Mouse (Mus musculus) myocyte (in vitro differentiated cells): ENCODE data around the gene Srsf1.

Source experiments
- CEBPB ChIP-seq: IDR thresholded peaks from 2 replicates; pipeline ENCODE4 v1.6.1; 2011; ENCODE audit warnings: mild to moderate bottlenecking, moderate library complexity; ENCODE audit not compliant: poor library complexity, insufficient read depth, severe bottlenecking
- E2F4 ChIP-seq: IDR thresholded peaks from one replicate; pipeline ENCODE4 v1.6.1; 2011; ENCODE audit warnings: mild to moderate bottlenecking, control low read depth, moderate library complexity; ENCODE audit not compliant: insufficient read depth
- MAX ChIP-seq: IDR thresholded peaks from one replicate; pipeline ENCODE4 v1.6.1; 2011; ENCODE audit warnings: low read depth, mild to moderate bottlenecking, control low read depth
- MYOD1 ChIP-seq, 3 experiments: IDR thresholded peaks; one replicate each; pipeline ENCODE4 v1.6.1; 2011; ENCODE audit warnings: control low read depth in 2 of 3, low read depth in 2 of 3, mild to moderate bottlenecking in 2 of 3, moderate library complexity in 1 of 3; ENCODE audit not compliant: insufficient read length in 2 of 3, control insufficient read depth in 1 of 3
- MYOG ChIP-seq, 3 experiments: IDR thresholded peaks; one replicate each; pipeline ENCODE4 v1.6.1; 2011; ENCODE audit warnings: control low read depth in 2 of 3, low read depth in 2 of 3, mild to moderate bottlenecking in 2 of 3; ENCODE audit not compliant: insufficient read length in 2 of 3, control insufficient read depth in 1 of 3, insufficient read depth in 1 of 3
- POLR2A ChIP-seq: IDR thresholded peaks from one replicate; pipeline ENCODE4 v1.6.1; 2011; ENCODE audit warnings: low read depth, mild to moderate bottlenecking, control low read depth, moderate library complexity; ENCODE audit not compliant: insufficient read length
- POLR2AphosphoS2 ChIP-seq: IDR thresholded peaks from one replicate; pipeline ENCODE4 v1.6.1; 2011; ENCODE audit warnings: low read depth, control low read depth; ENCODE audit not compliant: insufficient read length
- REST ChIP-seq: IDR thresholded peaks from one replicate; pipeline ENCODE4 v1.6.1; 2011; ENCODE audit warnings: mild to moderate bottlenecking, control low read depth, moderate library complexity; ENCODE audit not compliant: insufficient read depth, insufficient read length
- TCF12 ChIP-seq: IDR thresholded peaks from one replicate; pipeline ENCODE4 v1.6.1; 2011; ENCODE audit warnings: mild to moderate bottlenecking, control low read depth; ENCODE audit not compliant: poor library complexity, insufficient read depth, severe bottlenecking
- TCF3 ChIP-seq: IDR thresholded peaks from one replicate; pipeline ENCODE4 v1.6.1; 2011; ENCODE audit warnings: low read depth, control low read depth; ENCODE audit not compliant: insufficient read length
- USF1 ChIP-seq: IDR thresholded peaks from one replicate; pipeline ENCODE4 v1.6.1; 2011; ENCODE audit warnings: low read depth, mild to moderate bottlenecking, control low read depth, moderate library complexity

- TF ChIP-seq USF1 = no peak
- TF ChIP-seq POLR2A = no peak
- no peak for TF ChIP-seq MYOG (IDR thresholded peaks at IDR 0.05; ENCODE audit: control insufficient read depth in 1 of 3, insufficient read depth in 1 of 3, insufficient read length in 2 of 3, low read depth in 2 of 3)
- TF ChIP-seq E2F4 = no peak
- TF ChIP-seq POLR2AphosphoS2 = no peak
- TF ChIP-seq MYOD1 (IDR thresholded peaks at IDR 0.05; ENCODE audit: control insufficient read depth in 1 of 3, insufficient read length in 2 of 3, low read depth in 2 of 3) = no peak
- no peak for TF ChIP-seq REST
- TF ChIP-seq CEBPB = no peak
- no peak for TF ChIP-seq TCF3
- no peak for TF ChIP-seq MAX
- no peak for TF ChIP-seq TCF12
These were observed 42.0 kb downstream of the Srsf1 start for GRCm38 (mm10) chr11:88089150-88089549.
